Mouse (Mus musculus): ENCODE data around the gene Lhfpl2.

DNA sequence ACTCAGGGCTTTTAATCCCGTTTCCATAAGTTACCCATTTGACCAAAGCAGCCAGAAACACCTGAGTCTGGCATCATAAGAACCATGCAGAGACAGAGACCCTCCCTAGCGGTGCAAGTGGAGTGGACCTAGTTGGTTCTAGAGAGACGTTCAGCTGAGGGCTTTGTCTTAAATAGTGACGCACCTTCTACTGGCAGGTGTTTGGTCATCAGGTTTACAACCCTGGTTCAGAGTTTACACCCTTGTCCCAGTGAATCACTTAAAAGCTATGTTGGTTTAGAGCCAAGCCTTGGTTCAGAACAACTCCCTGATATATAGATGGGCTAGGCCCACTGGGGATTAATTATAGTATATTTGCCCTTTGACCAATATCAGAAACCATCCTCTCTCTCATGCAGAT, 135.6 kb downstream of the Lhfpl2 start:
- no peak for TF ChIP-seq CTCF (IDR thresholded peaks at IDR 0.05; ENCODE audit: control insufficient read depth, insufficient read depth, insufficient replicate concordance, low read depth, low read length)
- TF ChIP-seq POLR2A (IDR thresholded peaks at IDR 0.05; ENCODE audit: control insufficient read depth, low read depth, low read length): no peak

Data from testis, adult 2 months (tissue).